Mouse (Mus musculus): Measurements from ENCODE around the gene Apol10a. TPM values are rescaled to one million over a fixed set of nuclear protein-coding genes. Genes with fewer than 3 reads are reported as not detected.
A peak's percentile ranks its signal among the peaks of the same experiment; 100 is the strongest.
"Not testable (repeated sequence)": the region's sequence is repeated elsewhere in the genome, so short reads cannot be mapped to it uniquely, and the experiment has no call there.

Gene Apol10a
- total and polyA plus RNA-seq, 3 experiments: not detected

- peak; percentile 21 for DNase-seq (ENCODE audit: extremely low read depth)
Observed at GRCm38 (mm10) chr15:77449927-77450326, 26.9 kb upstream of the Apol10a start.

GRCm38 (mm10) chr15:77474699-77475390, 2.0 kb upstream of the Apol10a start:
- H3K4me1 ChIP-seq (ENCODE audit: control insufficient read depth in 1 of 2, insufficient read depth in 2 of 2); H3K9me3 ChIP-seq (replicated peaks; ENCODE audit: low read length); in situ Hi-C loops (cut with MboI; ENCODE audit: low pct_ligation_motif_present, low pct_unique_long_range_greater_than_20kb, low sequenced_read_pairs); H3K4me3 ChIP-seq (replicated peaks in 1 of 3; ENCODE audit: low read depth in 2 of 3, low read length in 2 of 3, poor library complexity in 1 of 3); H3K27me3 ChIP-seq (replicated peaks); H3K4me2 ChIP-seq (ENCODE audit: insufficient read depth, low read depth, poor library complexity, severe bottlenecking); H3K9ac ChIP-seq (ENCODE audit: insufficient read depth, low read depth); dilution Hi-C loops (cut with MboI; ENCODE audit: extremely low pct_ligation_motif_present, extremely low pct_unique_long_range_greater_than_20kb, low sequenced_read_pairs); H3K79me2 ChIP-seq (replicated peaks; ENCODE audit: control insufficient read depth, extremely low read depth, insufficient read depth, poor library complexity, severe bottlenecking); DNase-seq (ENCODE audit: extremely low read depth); H3K27ac ChIP-seq (ENCODE audit: insufficient read depth, low read depth); H3K36me3 ChIP-seq (replicated peaks in 1 of 2; ENCODE audit: control insufficient read depth in 1 of 2, insufficient read depth in 1 of 2, low read length in 1 of 2): not testable (repeated sequence)

More at GRCm38 (mm10) chr15:77449927-77450326, 26.9 kb upstream of the Apol10a start:
- in situ Hi-C loops (cut with MboI; ENCODE audit: low pct_ligation_motif_present, low pct_unique_long_range_greater_than_20kb, low sequenced_read_pairs); H3K27ac ChIP-seq (ENCODE audit: insufficient read depth, low read depth); H3K4me2 ChIP-seq (ENCODE audit: insufficient read depth, low read depth, poor library complexity, severe bottlenecking); dilution Hi-C loops (cut with MboI; ENCODE audit: extremely low pct_ligation_motif_present, extremely low pct_unique_long_range_greater_than_20kb, low sequenced_read_pairs); H3K9ac ChIP-seq (ENCODE audit: insufficient read depth, low read depth); H3K36me3 ChIP-seq (replicated peaks in 1 of 2; ENCODE audit: control insufficient read depth in 1 of 2, insufficient read depth in 1 of 2, low read length in 1 of 2); H3K4me1 ChIP-seq (ENCODE audit: control insufficient read depth in 1 of 2, insufficient read depth in 2 of 2); H3K79me2 ChIP-seq (replicated peaks; ENCODE audit: control insufficient read depth, extremely low read depth, insufficient read depth, poor library complexity, severe bottlenecking); H3K27me3 ChIP-seq (replicated peaks); H3K4me3 ChIP-seq (replicated peaks in 1 of 3; ENCODE audit: low read depth in 2 of 3, low read length in 2 of 3, poor library complexity in 1 of 3); H3K9me3 ChIP-seq (replicated peaks; ENCODE audit: low read length): not testable (repeated sequence)
- TF ChIP-seq CTCF (conservative IDR thresholded peaks at IDR 0.05 in 1 of 2, IDR thresholded peaks at IDR 0.05 in 1 of 2; ENCODE audit: low read depth in 2 of 2, low read length in 2 of 2) (peak in 1 of 2 experiments; percentile 67; a peak in 2 of 4 replicates), SMC3 (IDR thresholded peaks at IDR 0.05; ENCODE audit: low read depth, low read length) (peak; percentile 34)

DNA sequence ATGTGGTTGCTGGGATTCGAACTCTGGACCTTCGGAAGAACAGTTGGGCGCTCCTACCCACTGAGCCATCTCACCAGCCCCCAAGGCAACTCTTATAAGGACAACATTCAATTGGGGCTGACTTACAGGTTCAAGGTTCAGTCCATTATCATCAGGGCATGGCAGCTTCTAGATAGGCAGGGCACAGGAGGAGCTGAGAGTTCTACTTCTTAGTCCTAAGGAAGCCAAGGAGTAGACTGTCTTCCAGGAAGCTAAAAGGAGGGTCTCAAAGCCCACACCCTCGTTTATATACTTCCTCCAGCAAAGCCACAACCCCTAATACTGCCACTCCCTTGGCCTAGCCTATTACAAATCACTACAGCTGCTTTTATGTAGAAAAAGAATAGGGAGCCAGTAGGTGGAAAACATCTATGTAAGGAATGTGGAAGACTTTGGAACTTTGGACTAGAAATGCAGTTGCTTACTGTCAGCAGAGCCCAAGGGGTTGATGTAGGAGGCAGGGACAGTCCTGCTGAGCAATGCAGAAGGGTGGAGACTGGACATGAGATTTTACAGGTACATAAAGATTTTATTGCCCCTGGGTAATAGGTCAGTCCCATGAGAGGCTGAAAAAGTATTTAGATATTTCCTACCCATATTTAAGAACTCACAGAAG, 5.4 kb downstream of the Apol10a start:
- DNase-seq (ENCODE audit: extremely low read depth): no peak
- no peak overlapping the region for H3K4me2 ChIP-seq (ENCODE audit: insufficient read depth, low read depth, poor library complexity, severe bottlenecking)
- H3K9ac ChIP-seq (ENCODE audit: insufficient read depth, low read depth): no peak overlapping the region
- no peak overlapping the region for H3K27ac ChIP-seq (ENCODE audit: insufficient read depth, low read depth)
- H3K4me1 ChIP-seq (ENCODE audit: control insufficient read depth in 1 of 2, insufficient read depth in 2 of 2): no peaks in the 10 kb centered on the region
- H3K9me3 ChIP-seq (replicated peaks; ENCODE audit: low read length): no peaks in the 10 kb centered on the region
- peaks cover 61% of the 10 kb centered on the region for H3K27me3 ChIP-seq (replicated peaks)
- in situ Hi-C loops (cut with MboI; ENCODE audit: low pct_ligation_motif_present, low pct_unique_long_range_greater_than_20kb, low sequenced_read_pairs): no loop called here
- no peaks in the 10 kb centered on the region for H3K36me3 ChIP-seq (replicated peaks in 1 of 2; ENCODE audit: control insufficient read depth in 1 of 2, insufficient read depth in 1 of 2, low read length in 1 of 2)
- dilution Hi-C loops (cut with MboI; ENCODE audit: extremely low pct_ligation_motif_present, extremely low pct_unique_long_range_greater_than_20kb, low sequenced_read_pairs): no loop called here
- H3K79me2 ChIP-seq (replicated peaks; ENCODE audit: control insufficient read depth, extremely low read depth, insufficient read depth, poor library complexity, severe bottlenecking): no peaks in the 10 kb centered on the region
- TF ChIP-seq E2F4 (IDR thresholded peaks at IDR 0.05; ENCODE audit: insufficient replicate concordance, low read depth, low read length): no peak
- no peak for TF ChIP-seq RCOR1 (conservative IDR thresholded peaks at IDR 0.05; ENCODE audit: low read depth, low read length)
- TF ChIP-seq JUN (IDR thresholded peaks at IDR 0.05; ENCODE audit: insufficient read depth, low read depth, low read length): no peak
- TF ChIP-seq CHD1 (IDR thresholded peaks at IDR 0.05; ENCODE audit: low read depth, low read length): no peak
- no peak for TF ChIP-seq CTCF (conservative IDR thresholded peaks at IDR 0.05 in 1 of 2, IDR thresholded peaks at IDR 0.05 in 1 of 2; ENCODE audit: low read depth in 2 of 2, low read length in 2 of 2)
- TF ChIP-seq HCFC1 (IDR thresholded peaks at IDR 0.05; ENCODE audit: low read depth, low read length): no peak
- no peak for TF ChIP-seq GABPA (IDR thresholded peaks at IDR 0.05; ENCODE audit: insufficient replicate concordance, low read depth, low read length)
- no peak overlapping the region for H3K4me3 ChIP-seq (replicated peaks in 1 of 3; ENCODE audit: low read depth in 2 of 3, low read length in 2 of 3, poor library complexity in 1 of 3)

DNA sequence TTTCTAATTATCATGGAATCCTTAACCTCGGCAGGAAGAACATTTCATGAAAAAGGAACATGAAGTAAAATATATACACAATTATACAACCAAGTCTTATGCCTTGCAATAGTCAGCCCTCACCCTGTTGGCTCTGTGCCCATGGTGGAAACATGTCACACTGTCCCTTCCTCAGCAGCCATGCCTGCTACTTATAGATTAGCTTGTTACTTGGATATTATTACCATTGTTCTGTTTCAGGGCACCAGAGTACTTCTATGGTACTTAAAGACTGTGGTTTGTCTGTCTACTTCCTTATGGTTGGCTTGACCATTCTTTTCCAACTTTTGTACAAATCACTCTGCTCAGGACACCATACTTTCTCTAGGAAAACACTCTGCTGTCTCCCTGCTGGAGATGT, 16.3 kb downstream of the Apol10a start:
- H3K36me3 ChIP-seq (replicated peaks in 1 of 2; ENCODE audit: control insufficient read depth in 1 of 2, insufficient read depth in 1 of 2, low read length in 1 of 2); dilution Hi-C loops (cut with MboI; ENCODE audit: extremely low pct_ligation_motif_present, extremely low pct_unique_long_range_greater_than_20kb, low sequenced_read_pairs); in situ Hi-C loops (cut with MboI; ENCODE audit: low pct_ligation_motif_present, low pct_unique_long_range_greater_than_20kb, low sequenced_read_pairs); H3K9me3 ChIP-seq (replicated peaks; ENCODE audit: low read length); H3K4me1 ChIP-seq (ENCODE audit: control insufficient read depth in 1 of 2, insufficient read depth in 2 of 2); DNase-seq (ENCODE audit: extremely low read depth); H3K79me2 ChIP-seq (replicated peaks; ENCODE audit: control insufficient read depth, extremely low read depth, insufficient read depth, poor library complexity, severe bottlenecking); H3K27me3 ChIP-seq (replicated peaks); H3K27ac ChIP-seq (ENCODE audit: insufficient read depth, low read depth); H3K4me2 ChIP-seq (ENCODE audit: insufficient read depth, low read depth, poor library complexity, severe bottlenecking); H3K4me3 ChIP-seq (replicated peaks in 1 of 3; ENCODE audit: low read depth in 2 of 3, low read length in 2 of 3, poor library complexity in 1 of 3); H3K9ac ChIP-seq (ENCODE audit: insufficient read depth, low read depth): not testable (repeated sequence)

DNA sequence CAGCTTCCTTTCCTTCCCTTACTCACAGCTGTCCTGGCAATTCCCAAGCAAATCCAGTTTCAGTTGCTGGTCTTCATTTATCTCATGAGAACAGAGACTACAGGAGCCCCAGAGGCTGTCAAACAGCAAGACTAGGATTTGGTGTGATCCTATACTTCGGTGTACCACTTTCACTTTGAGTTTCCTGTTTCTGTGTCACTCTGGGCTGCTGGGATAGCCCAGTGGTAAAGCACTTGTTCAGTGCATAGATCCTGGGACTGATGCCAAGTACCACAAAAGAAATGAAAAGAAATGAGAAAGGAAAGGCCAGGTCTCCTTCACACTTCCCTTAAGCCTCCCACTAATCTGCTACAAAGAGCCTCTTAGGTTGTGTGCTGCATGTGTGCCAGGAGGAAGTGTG, 17.8 kb downstream of the Apol10a start:
- H3K9me3 ChIP-seq (replicated peaks; ENCODE audit: low read length); H3K4me3 ChIP-seq (replicated peaks in 1 of 3; ENCODE audit: low read depth in 2 of 3, low read length in 2 of 3, poor library complexity in 1 of 3); H3K79me2 ChIP-seq (replicated peaks; ENCODE audit: control insufficient read depth, extremely low read depth, insufficient read depth, poor library complexity, severe bottlenecking); dilution Hi-C loops (cut with MboI; ENCODE audit: extremely low pct_ligation_motif_present, extremely low pct_unique_long_range_greater_than_20kb, low sequenced_read_pairs); H3K9ac ChIP-seq (ENCODE audit: insufficient read depth, low read depth); H3K27me3 ChIP-seq (replicated peaks); H3K36me3 ChIP-seq (replicated peaks in 1 of 2; ENCODE audit: control insufficient read depth in 1 of 2, insufficient read depth in 1 of 2, low read length in 1 of 2); in situ Hi-C loops (cut with MboI; ENCODE audit: low pct_ligation_motif_present, low pct_unique_long_range_greater_than_20kb, low sequenced_read_pairs); H3K4me1 ChIP-seq (ENCODE audit: control insufficient read depth in 1 of 2, insufficient read depth in 2 of 2); H3K27ac ChIP-seq (ENCODE audit: insufficient read depth, low read depth); DNase-seq (ENCODE audit: extremely low read depth): not testable (repeated sequence)
- H3K4me2 ChIP-seq (ENCODE audit: insufficient read depth, low read depth, poor library complexity, severe bottlenecking): peak overlapping the region; percentile 21; the same call in 1 of the 2 replicates
